Mouse (Mus musculus): ENCODE measurements at regions not wholly inside any gene's neighbourhood (a gene's known extent, or its start where the extent isn't known, plus 50 kb on each side); places are given as distances from the start of the nearest gene placed in this dataset.

DNA sequence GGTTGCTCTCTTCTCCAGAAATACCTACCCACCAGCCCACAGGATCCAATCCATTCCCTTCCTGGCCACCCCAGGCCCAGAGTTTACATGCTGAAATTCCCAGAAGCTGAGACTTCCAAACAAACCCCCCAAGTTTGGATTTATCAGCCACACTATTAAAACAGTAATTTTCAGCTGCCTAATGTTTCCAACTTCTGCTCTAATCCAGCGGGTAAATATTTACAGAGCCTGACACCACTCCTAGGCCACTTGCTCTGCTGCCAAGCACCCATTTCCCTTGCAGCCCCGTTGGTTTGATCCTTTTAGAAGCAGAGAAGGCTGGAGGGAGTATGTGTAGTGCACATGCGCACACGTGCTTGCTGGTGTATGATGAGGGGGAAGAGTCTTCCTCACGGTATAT lies 99.1 kb upstream of the Pja1 start:
- H3K9me3 ChIP-seq (replicated peaks), result no peaks in the 10 kb centered on the region
- no peak overlapping the region for H3K27ac ChIP-seq
- H3K27me3 ChIP-seq, result peaks cover 44% of the 10 kb centered on the region
- H3K4me2 ChIP-seq, result no peak overlapping the region
- ATAC-seq (ENCODE audit: low read depth), result no peak
- H3K4me3 ChIP-seq (replicated peaks), result no peak overlapping the region
- 56% methylated on average over 5 of the region's 5 CpGs for WGBS (ENCODE audit: insufficient replicate concordance)
- no peaks in the 10 kb centered on the region for H3K36me3 ChIP-seq
- H3K9ac ChIP-seq, result no peak overlapping the region
- H3K4me1 ChIP-seq (replicated peaks), result no peaks in the 10 kb centered on the region
- DNase-seq, result no peak

DNA sequence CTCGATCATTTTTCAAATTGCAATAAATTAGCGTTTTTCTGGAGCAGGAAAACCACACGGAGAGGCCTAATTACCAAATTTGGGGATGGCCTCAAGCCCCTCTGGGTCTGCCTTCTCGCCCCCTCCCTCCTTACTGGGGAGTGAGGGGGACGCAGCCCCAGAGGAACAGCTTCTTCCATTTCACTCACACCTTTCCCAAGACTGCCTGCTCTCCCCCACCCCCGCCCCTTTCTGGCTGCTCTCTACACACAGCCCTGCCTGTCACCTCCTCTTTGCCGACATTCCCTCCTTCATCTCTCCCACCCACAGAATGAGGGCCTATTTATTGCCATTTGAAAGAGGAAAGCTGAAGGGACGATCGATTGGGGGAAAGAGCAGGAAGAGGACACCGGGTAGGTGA lies 97.2 kb upstream of the Pja1 start:
- H3K36me3 ChIP-seq, result no peaks in the 10 kb centered on the region
- no peak overlapping the region for H3K27ac ChIP-seq
- DNase-seq (no peak), ATAC-seq (ENCODE audit: low read depth) (no peak)
- H3K9me3 ChIP-seq (replicated peaks), result no peaks in the 10 kb centered on the region
- H3K9ac ChIP-seq, result no peak overlapping the region
- H3K4me1 ChIP-seq (replicated peaks), result no peaks in the 10 kb centered on the region
- WGBS (ENCODE audit: insufficient replicate concordance), result 25% methylated on average over 10 of the region's 10 CpGs
- no peak overlapping the region for H3K4me2 ChIP-seq
- no peak overlapping the region for H3K4me3 ChIP-seq (replicated peaks)
- peaks cover 49% of the 10 kb centered on the region for H3K27me3 ChIP-seq

DNA sequence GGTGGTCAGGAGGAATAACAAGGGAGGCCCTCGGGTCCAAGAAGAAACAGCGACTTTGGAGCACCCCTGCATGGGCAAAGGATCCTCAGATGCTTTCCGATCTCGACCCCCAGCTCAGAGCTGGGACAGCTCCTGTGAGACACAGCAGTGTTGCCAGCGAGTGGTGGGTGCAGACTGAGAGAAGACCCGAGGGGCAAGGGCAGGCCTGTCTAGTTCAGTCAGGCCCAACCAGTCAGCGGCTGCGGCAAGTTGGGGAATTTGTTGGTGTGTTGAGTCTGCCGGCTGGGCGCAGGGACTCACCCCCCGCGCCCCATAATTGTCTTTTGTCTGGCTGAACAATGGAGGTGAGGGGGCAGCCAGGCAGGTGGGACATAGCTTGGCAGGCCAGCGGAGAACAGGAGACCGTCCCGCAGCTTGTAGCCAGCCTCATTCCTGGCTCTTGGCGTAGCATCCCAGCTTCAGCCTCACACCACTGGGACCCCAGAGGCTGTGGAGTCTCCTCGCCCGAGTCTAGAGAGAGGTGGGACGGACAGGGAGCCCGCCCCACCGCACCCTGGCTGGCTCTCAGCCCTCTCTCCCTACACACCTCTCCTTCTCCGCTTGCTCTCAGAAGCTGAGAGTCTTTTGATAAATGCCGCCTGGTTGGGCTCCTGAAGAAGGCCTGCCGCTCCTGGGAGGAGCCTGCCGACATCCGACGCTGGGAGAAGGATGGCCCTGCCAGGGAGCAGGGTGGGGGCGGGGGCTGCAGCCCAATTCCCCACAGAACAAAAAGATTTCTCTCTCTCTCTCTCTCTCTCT lies 96.5 kb upstream of the Pja1 start:
- H3K27me3 ChIP-seq, result peaks cover 49% of the 10 kb centered on the region
- no peak overlapping the region for H3K9ac ChIP-seq
- no peaks in the 10 kb centered on the region for H3K36me3 ChIP-seq
- H3K4me1 ChIP-seq (replicated peaks), result no peaks in the 10 kb centered on the region
- 38% methylated on average over 25 of the region's 28 CpGs for WGBS (ENCODE audit: insufficient replicate concordance)
- H3K9me3 ChIP-seq (replicated peaks), result no peaks in the 10 kb centered on the region
- no peak overlapping the region for H3K27ac ChIP-seq
- DNase-seq, result no peak
- H3K4me2 ChIP-seq, result no peak overlapping the region
- no peak overlapping the region for H3K4me3 ChIP-seq (replicated peaks)
- ATAC-seq (ENCODE audit: low read depth), result no peak

DNA sequence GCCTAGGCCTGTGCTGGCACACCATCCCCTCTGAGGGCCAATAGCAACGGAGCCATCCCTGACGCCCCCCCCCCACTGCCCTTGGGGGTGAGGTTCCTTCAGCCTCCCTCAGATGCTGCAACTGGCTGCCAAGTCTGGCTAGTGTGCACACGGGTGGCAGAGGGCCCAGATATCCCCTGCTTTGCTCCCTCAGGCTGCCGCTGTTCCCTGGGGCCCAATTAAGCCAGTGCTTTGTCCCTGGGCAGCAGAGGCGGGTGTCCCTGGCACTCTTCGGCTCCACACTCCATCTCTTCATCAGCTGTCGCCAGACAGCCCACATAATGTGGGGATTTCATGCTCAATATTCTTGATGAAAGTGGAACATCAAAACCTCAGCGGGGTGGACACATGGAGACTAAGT lies 90.9 kb upstream of the Pja1 start:
- no peak for ATAC-seq (ENCODE audit: low read depth)
- peaks cover 19% of the 10 kb centered on the region; the same call in 1 of the 2 replicates for H3K27me3 ChIP-seq

DNA sequence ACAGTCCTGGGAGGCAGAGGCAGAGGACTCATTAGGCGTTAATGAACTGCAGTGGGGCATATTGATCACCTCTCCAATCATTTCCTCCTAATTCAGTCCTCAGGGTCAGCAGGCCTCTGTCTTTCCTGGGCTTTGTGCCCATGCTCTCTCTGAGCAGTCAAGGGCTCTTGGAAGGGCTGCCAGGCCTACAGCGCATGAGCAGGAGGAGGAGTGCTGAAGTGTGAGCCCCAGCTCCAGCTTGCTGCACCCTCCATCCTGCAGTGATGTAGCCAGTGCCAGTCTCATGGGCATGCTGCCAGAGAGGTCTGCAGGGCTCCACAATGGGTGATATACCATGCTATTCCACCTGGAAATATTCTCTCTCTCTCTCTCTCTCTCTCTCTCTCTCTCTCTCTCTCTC lies 89.6 kb upstream of the Pja1 start:
- H3K9ac ChIP-seq, result no peak overlapping the region
- H3K27ac ChIP-seq, result no peak overlapping the region
- ATAC-seq (ENCODE audit: low read depth), result no peak
- H3K9me3 ChIP-seq (replicated peaks), result no peaks in the 10 kb centered on the region
- no peak overlapping the region for H3K4me3 ChIP-seq (replicated peaks)
- H3K27me3 ChIP-seq, result peaks cover 14% of the 10 kb centered on the region; the same call in 1 of the 2 replicates
- H3K4me1 ChIP-seq (replicated peaks), result no peaks in the 10 kb centered on the region
- DNase-seq, result no peak
- 58% methylated on average over 2 of the region's 2 CpGs for WGBS (ENCODE audit: insufficient replicate concordance)
- H3K4me2 ChIP-seq, result no peak overlapping the region
- no peaks in the 10 kb centered on the region for H3K36me3 ChIP-seq

More for the DNA sequence above, 90.9 kb upstream of the Pja1 start:
- Histone ChIP-seq H3K9me3 (replicated peaks) (no peaks in the 10 kb centered on the region), H3K36me3 (no peaks in the 10 kb centered on the region), H3K4me2 (no peak overlapping the region), H3K27ac (no peak overlapping the region), H3K9ac (no peak overlapping the region), H3K4me1 (replicated peaks) (no peaks in the 10 kb centered on the region), H3K4me3 (replicated peaks) (no peak overlapping the region)
- 61% methylated on average over 8 of the region's 8 CpGs for WGBS (ENCODE audit: insufficient replicate concordance)
- no peak for DNase-seq

DNA sequence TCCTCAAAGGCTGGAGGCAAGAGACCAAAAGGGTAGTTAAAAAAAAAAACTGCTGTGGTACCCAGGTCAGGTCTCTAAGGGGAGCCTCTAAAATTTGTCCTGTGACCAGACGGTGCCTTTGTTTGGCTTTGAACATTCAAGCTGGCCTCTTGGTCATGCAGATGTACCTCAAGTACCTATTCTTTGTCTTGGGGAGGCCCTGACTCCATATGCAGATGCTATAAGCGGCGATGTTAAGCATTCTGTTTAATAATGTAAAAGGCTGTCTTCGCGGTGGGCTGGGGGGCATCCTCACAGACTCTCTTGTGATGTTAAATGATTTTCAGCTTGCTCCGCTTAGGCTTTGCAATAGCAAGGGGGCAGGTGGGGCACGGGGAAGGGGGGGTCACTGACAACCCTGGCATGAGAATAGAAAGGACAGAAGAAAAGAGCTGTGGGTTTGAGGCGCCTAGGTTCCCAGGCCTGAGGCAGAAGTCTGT lies 85.8 kb upstream of the Pja1 start:
- no peaks in the 10 kb centered on the region for H3K36me3 ChIP-seq
- H3K4me3 ChIP-seq (replicated peaks), result no peak overlapping the region
- ATAC-seq (ENCODE audit: low read depth) (no peak), DNase-seq (no peak)
- no peak overlapping the region for H3K27ac ChIP-seq
- H3K9me3 ChIP-seq (replicated peaks), result no peaks in the 10 kb centered on the region
- H3K4me1 ChIP-seq (replicated peaks), result no peaks in the 10 kb centered on the region; the same call in 1 of the 2 replicates
- peaks cover 13% of the 10 kb centered on the region; the same call in 1 of the 2 replicates for H3K27me3 ChIP-seq
- no peak overlapping the region for H3K9ac ChIP-seq
- no peak overlapping the region for H3K4me2 ChIP-seq
- WGBS (ENCODE audit: insufficient replicate concordance), result 58% methylated on average over 8 of the region's 8 CpGs

DNA sequence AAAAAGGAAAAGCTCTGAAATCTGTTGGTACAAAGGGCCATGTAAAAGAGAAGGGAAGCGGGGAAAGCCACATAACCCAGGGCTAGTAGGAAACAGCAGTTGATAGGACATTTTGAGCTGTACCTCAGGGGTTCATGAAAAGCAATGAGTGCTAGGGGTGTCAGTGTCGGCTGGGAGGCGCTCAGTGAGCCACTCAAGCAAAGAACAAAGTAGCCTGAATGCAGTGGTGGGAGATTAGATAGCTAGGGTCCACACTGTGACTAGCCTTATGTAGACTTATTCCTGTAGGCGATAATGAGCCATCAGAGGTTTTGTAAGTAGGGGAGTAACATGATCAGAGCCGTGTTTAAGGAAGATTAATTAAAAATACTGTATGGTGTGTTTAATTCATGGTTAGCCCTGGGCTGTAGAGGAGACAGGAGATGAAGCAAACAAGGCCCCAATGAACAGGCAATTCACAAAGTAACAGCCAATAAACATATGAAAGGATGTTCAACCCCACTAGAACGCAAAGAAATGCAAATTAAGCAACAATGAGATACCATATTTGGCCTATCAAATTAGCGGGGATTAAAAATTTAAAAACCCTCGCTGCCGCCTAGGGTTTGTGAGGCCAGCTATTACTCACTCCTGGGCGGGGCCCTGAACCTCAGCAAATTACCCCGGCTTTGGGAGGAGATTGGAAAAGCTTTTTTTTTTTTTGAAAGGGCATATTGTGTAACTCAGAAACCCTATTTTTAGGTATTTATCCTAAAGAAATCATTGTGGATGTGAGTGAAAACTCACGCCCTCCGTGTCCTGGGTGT lies 85.1 kb upstream of the Pja1 start:
- WGBS (ENCODE audit: insufficient replicate concordance), result 40% methylated on average over 13 of the region's 13 CpGs
- H3K27me3 ChIP-seq, result peaks cover 13% of the 10 kb centered on the region; the same call in 1 of the 2 replicates

DNA sequence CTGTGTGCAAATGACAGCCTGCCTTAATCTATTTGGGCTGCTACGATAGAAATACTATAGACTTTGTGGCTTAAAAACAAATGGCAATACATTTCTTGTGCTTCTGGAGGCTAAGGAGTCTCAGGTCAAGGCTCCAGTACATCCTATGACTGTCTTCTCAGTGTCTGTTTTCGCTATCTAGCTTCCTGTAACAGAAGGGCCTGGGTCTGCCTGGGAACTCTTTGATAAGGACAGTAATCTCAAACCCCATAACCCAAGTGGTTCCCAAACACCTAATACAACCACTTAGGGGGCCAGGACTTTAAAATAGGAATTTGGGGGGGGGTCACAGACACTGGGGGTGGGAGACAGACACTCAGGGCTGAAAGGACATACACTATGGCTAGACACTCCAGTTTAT lies 81.7 kb upstream of the Pja1 start:
- Histone ChIP-seq H3K9me3 (replicated peaks) (no peaks in the 10 kb centered on the region), H3K36me3 (no peaks in the 10 kb centered on the region), H3K4me1 (replicated peaks) (peaks cover 4% of the 10 kb centered on the region; the same call in 1 of the 2 replicates), H3K4me3 (replicated peaks) (no peak overlapping the region), H3K4me2 (no peak overlapping the region), H3K27ac (no peak overlapping the region), H3K9ac (no peak overlapping the region), H3K27me3 (peaks cover 13% of the 10 kb centered on the region; the same call in 1 of the 2 replicates)
- WGBS (ENCODE audit: insufficient replicate concordance), result 31% methylated on average over 2 of the region's 2 CpGs
- DNase-seq, result no peak
- ATAC-seq (ENCODE audit: low read depth), result no peak

More for the DNA sequence above, 85.1 kb upstream of the Pja1 start:
- Histone ChIP-seq H3K4me1 (replicated peaks) (no peaks in the 10 kb centered on the region; the same call in 1 of the 2 replicates), H3K9ac (no peak overlapping the region), H3K36me3 (no peaks in the 10 kb centered on the region), H3K4me2 (no peak overlapping the region), H3K9me3 (replicated peaks) (no peaks in the 10 kb centered on the region), H3K4me3 (replicated peaks) (no peak overlapping the region), H3K27ac (no peak overlapping the region)
- DNase-seq (no peak), ATAC-seq (ENCODE audit: low read depth) (no peak)

DNA sequence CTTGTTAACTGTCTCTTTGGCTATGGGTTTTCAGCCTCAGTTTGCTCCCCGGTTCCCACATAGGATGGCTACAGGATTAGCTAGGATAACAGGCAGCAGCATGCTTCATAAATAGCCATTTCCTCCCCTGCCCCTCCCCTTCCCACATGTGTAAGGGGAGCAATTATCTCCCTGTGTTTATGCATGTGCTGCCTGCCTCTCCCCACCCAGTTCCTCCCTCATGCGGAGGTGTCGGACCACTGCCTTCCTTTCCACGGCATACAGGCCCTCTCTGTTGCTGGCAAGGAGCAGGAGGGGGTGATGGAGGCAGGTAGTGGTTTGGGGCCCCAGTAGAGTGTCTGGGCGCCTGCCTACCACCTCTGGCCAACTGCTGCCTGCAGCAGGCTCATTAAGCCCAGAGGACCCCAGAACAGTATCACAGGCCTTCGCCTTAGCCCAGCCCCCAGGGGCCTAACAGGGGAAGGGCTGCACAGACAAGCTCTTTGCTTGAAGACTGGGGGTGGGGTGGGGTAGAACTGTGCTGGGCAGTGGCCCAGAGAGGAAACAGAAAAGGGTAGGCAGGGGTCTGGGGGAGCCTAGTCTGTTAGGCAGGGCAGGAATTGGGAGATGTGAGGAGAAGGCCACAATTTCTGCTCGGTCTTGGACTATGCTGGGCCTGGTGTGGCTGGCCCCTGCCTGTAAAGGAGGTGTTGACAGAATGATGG lies 79.1 kb upstream of the Pja1 start:
- Histone ChIP-seq H3K27ac (no peak overlapping the region), H3K9me3 (replicated peaks) (no peaks in the 10 kb centered on the region), H3K4me2 (no peak overlapping the region), H3K27me3 (peaks cover 9% of the 10 kb centered on the region; the same call in 1 of the 2 replicates), H3K4me1 (replicated peaks) (peaks cover 4% of the 10 kb centered on the region; the same call in 1 of the 2 replicates), H3K9ac (no peak overlapping the region), H3K4me3 (replicated peaks) (no peak overlapping the region), H3K36me3 (no peaks in the 10 kb centered on the region)
- WGBS (ENCODE audit: insufficient replicate concordance), result 34% methylated on average over 7 of the region's 7 CpGs
- DNase-seq, result no peak
- ATAC-seq (ENCODE audit: low read depth), result no peak; the same call in 1 of the 2 replicates

DNA sequence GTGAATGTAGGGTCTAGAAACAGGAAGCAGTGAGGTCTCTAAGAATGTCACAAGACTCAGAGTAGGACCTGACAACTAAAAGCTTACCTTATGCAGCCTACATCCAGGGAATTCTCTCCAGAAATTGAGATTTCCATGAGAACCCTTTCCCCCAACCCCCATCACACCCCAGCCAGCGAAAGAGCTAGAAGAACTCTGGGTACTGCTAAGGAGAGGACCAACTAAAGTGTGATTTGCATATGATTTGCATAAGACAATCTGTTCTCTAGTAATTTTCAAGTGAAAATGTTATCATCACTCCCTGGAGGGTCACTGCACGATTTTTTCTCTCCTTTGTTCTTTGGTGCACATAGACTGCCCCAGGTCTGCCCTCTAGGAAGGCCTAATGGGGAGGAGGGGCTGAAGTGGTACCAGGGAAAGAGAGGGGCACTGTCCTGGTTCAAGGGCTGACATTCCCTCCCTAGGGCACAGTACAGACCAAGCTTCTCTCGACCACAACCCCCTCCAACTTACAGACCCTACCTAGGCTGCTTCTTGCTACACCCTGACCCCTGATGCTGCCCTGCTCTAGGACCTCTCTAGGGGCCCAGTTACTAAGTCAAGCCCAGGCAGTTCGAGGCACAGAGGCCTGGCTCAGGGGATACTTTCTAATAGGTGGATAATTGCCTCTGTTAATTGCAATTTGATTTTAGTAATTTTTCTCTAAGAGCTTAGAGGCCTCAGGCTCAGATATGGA lies 77.4 kb upstream of the Pja1 start:
- no peak overlapping the region for H3K9ac ChIP-seq
- H3K4me1 ChIP-seq (replicated peaks), result peaks cover 4% of the 10 kb centered on the region; the same call in 1 of the 2 replicates
- no peak for ATAC-seq (ENCODE audit: low read depth)
- H3K4me2 ChIP-seq, result no peak overlapping the region
- no peak overlapping the region for H3K27ac ChIP-seq
- no peak overlapping the region for H3K4me3 ChIP-seq (replicated peaks)
- DNase-seq, result no peak
- H3K36me3 ChIP-seq, result no peaks in the 10 kb centered on the region
- no peaks in the 10 kb centered on the region for H3K9me3 ChIP-seq (replicated peaks)
- 0 out of 2 replicates have a peak, but pooled peaks cover 6% of the 10 kb centered on the region for H3K27me3 ChIP-seq
- WGBS (ENCODE audit: insufficient replicate concordance), result 34% methylated on average over 4 of the region's 4 CpGs
